Mouse (Mus musculus) right cerebral cortex, postnatal 14 days (tissue): ENCODE results near the gene Sowaha.

ENCODE experiments used
- DNase-seq: peaks from one replicate; pipeline ENCODE4 v3.0.0; 2022

Sowaha gene

GRCm38 (mm10) chr11:53469294-53469967, 10.6 kb downstream of the Sowaha start:
- peak; percentile 62 for DNase-seq

- DNase-seq: peak; percentile 91
Observed at GRCm38 (mm10) chr11:53466231-53466971, 13.7 kb downstream of the Sowaha start.

- peak; percentile 64 for DNase-seq
Observed at GRCm38 (mm10) chr11:53463551-53464424, 16.3 kb downstream of the Sowaha start.

- DNase-seq: no peak
Observed at GRCm38 (mm10) chr11:53461727-53462126, 18.3 kb downstream of the Sowaha start.

GRCm38 (mm10) chr11:53460192-53460591, 19.9 kb downstream of the Sowaha start:
- DNase-seq: no peak

- DNase-seq: no peak
Observed at GRCm38 (mm10) chr11:53458996-53459395, 21.1 kb downstream of the Sowaha start.

- DNase-seq: no peak
Observed at GRCm38 (mm10) chr11:53457372-53457954, 22.6 kb downstream of the Sowaha start.

- no peak for DNase-seq
Observed at GRCm38 (mm10) chr11:53456474-53457371, 23.4 kb downstream of the Sowaha start, which contains the start of the genes Gm10447 and Shroom1. Gm10447 (minus strand) TSS chr11:53457110. Shroom1 (plus strand) TSS chr11:53457205.

- DNase-seq: no peak
Observed at GRCm38 (mm10) chr11:53453031-53453430, 27.0 kb downstream of the Sowaha start.

GRCm38 (mm10) chr11:53452396-53452795, 27.7 kb downstream of the Sowaha start:
- DNase-seq: no peak

- DNase-seq: no peak
Observed at GRCm38 (mm10) chr11:53451361-53451760, 28.7 kb downstream of the Sowaha start.

GRCm38 (mm10) chr11:53450070-53450705, 29.9 kb downstream of the Sowaha start:
- no peak for DNase-seq

- DNase-seq: no peak
Observed at GRCm38 (mm10) chr11:53448529-53448928, 31.5 kb downstream of the Sowaha start.

GRCm38 (mm10) chr11:53447996-53448395, 32.1 kb downstream of the Sowaha start:
- DNase-seq: no peak

GRCm38 (mm10) chr11:53446183-53446582, 33.9 kb downstream of the Sowaha start:
- no peak for DNase-seq

GRCm38 (mm10) chr11:53445562-53445961, 34.5 kb downstream of the Sowaha start:
- no peak for DNase-seq

GRCm38 (mm10) chr11:53443861-53444260, 36.2 kb downstream of the Sowaha start:
- DNase-seq: no peak

- no peak for DNase-seq
Observed at GRCm38 (mm10) chr11:53441921-53442320, 38.2 kb downstream of the Sowaha start.

- no peak for DNase-seq
Observed at GRCm38 (mm10) chr11:53436338-53436737, 43.7 kb downstream of the Sowaha start.

- DNase-seq: no peak
Observed at GRCm38 (mm10) chr11:53435504-53435903, 44.6 kb downstream of the Sowaha start.

GRCm38 (mm10) chr11:53433057-53433456, 47.0 kb downstream of the Sowaha start:
- DNase-seq: no peak
